Mouse (Mus musculus) heart, adult 2 months (tissue): Measurements from ENCODE around the gene Kcna1. TPM values are rescaled to one million over a fixed set of nuclear protein-coding genes. Genes with fewer than 3 reads are reported as not detected.

Experiments used
- DNase-seq, 2 experiments: peaks; one replicate each; pipeline ENCODE4 v3.0.0; 2021
- H3K27ac ChIP-seq: fragments of 200-600 bp; 2 replicates; pipeline ENCODE4 v1.8.1; 2022
- H3K27me3 ChIP-seq: fragments of 200-500 bp; 2 replicates; pipeline ENCODE4 v1.6.1; 2012; ENCODE audit warnings: mild to moderate bottlenecking, low read length, inconsistent platforms, mixed read lengths; ENCODE audit not compliant: control insufficient read depth, insufficient read depth
- H3K36me3 ChIP-seq: fragments of 200-500 bp; 2 replicates; pipeline ENCODE4 v1.6.1; 2012; ENCODE audit warnings: low read length, inconsistent platforms; ENCODE audit not compliant: control insufficient read depth, insufficient read depth
- H3K4me1 ChIP-seq: fragments of 200-500 bp; 2 replicates; pipeline ENCODE4 v1.6.1; 2011; ENCODE audit warnings: low read length; ENCODE audit not compliant: control insufficient read depth, insufficient read depth
- H3K4me3 ChIP-seq: fragments of 200-600 bp; 2 replicates; pipeline ENCODE4 v1.8.1; 2022
- H3K79me2 ChIP-seq: fragments of 200-500 bp; replicated peaks from 2 replicates; pipeline ENCODE4 v1.6.1; 2012; ENCODE audit warnings: mild to moderate bottlenecking, inconsistent platforms, low read length, moderate library complexity, mixed read lengths; ENCODE audit not compliant: control insufficient read depth, insufficient read depth
- H3K9ac ChIP-seq: fragments of 200-500 bp; 2 replicates; pipeline ENCODE4 v1.6.1; 2012; ENCODE audit warnings: low read depth, mild to moderate bottlenecking, control low read depth, inconsistent platforms, low read length, mixed read lengths
- CTCF ChIP-seq: fragments of 200-600 bp; IDR thresholded peaks from 2 replicates; pipeline ENCODE4 v1.8.1; 2022; ENCODE audit warnings: antibody characterized with exemption, mild to moderate bottlenecking, moderate library complexity
- EP300 ChIP-seq: fragments of 200-500 bp; IDR thresholded peaks from 2 replicates; pipeline ENCODE4 v1.6.1; 2011; ENCODE audit warnings: low read depth, low read length, control low read depth; ENCODE audit not compliant: insufficient read depth
- POLR2A ChIP-seq: fragments of 200-500 bp; IDR thresholded peaks from 2 replicates; pipeline ENCODE4 v1.6.1; 2011; ENCODE audit warnings: mild to moderate bottlenecking, low read depth, low read length, control low read depth; ENCODE audit not compliant: insufficient read depth
- WGBS: fragments of 180-500 bp; shearing (Covaris S2); methylation state at CpG from one replicate; pipeline ENCODE4 v1.1.7; 2018; 5-methylcytosine and 5-hydroxymethylcytosine counted together
- intact Hi-C: fragments of 180-260 bp; cut with DNase I; formaldehyde crosslinking; loops from one replicate; pipeline ENCODE4 v1.15.1; 2025
- polyA plus RNA-seq: library from polyadenylated mRNA; depleted of rRNA; stranded (reverse); fragments of >200 nt; gene quantifications from 2 replicates; pipeline ENCODE4 v1.2.3, GENCODE M21; 2012
- total RNA-seq, 2 experiments: library from RNA; stranded (reverse); gene quantifications; 2 replicates each; pipeline ENCODE4 v1.2.3; 2021

Gene Kcna1
- total and polyA plus RNA-seq, 3 experiments: 1.8 to 2.9 (median 2.6) TPM

GRCm38 (mm10) chr6:126609193-126609947 lies 36.8 kb downstream of the Kcna1 start:
- Histone ChIP-seq H3K4me1 (no peaks in the 10 kb centered on the region), H3K27ac (no peak overlapping the region), H3K27me3 (peaks cover 1% of the 10 kb centered on the region; the same call in 1 of the 2 replicates), H3K36me3 (no peaks in the 10 kb centered on the region), H3K79me2 (no peaks in the 10 kb centered on the region), H3K9ac (no peak overlapping the region), H3K4me3 (no peak overlapping the region)
- no peak for TF ChIP-seq EP300
- intact Hi-C loops: no loop called here
- 65% methylated on average over 17 of the region's 17 CpGs for WGBS
- DNase-seq: no peak

GRCm38 (mm10) chr6:126601843-126602326 lies 44.3 kb downstream of the Kcna1 start:
- H3K4me1 ChIP-seq: no peaks in the 10 kb centered on the region
- no peak for DNase-seq
- intact Hi-C loops: no loop called here
- WGBS: 84% methylated on average over 13 of the region's 13 CpGs
- TF ChIP-seq EP300 (no peak), POLR2A (no peak), CTCF (no peak)
- H3K36me3 ChIP-seq: no peaks in the 10 kb centered on the region
- no peaks in the 10 kb centered on the region for H3K79me2 ChIP-seq
- no peaks in the 10 kb centered on the region for H3K27me3 ChIP-seq
- H3K4me3 ChIP-seq: no peak overlapping the region
- no peak overlapping the region for H3K27ac ChIP-seq
- H3K9ac ChIP-seq: no peak overlapping the region

GRCm38 (mm10) chr6:126599201-126599995 lies 46.8 kb downstream of the Kcna1 start:
- TF ChIP-seq CTCF: peak; percentile 33; the same call in 1 of the 2 replicates
- TF ChIP-seq POLR2A: no peak
- intact Hi-C loops: no loop called here
- DNase-seq: no peak

GRCm38 (mm10) chr6:126597741-126598140 lies 48.4 kb downstream of the Kcna1 start:
- no peak for TF ChIP-seq EP300
- no peak for TF ChIP-seq POLR2A
- no peak overlapping the region for H3K4me3 ChIP-seq
- no peak overlapping the region for H3K9ac ChIP-seq
- 88% methylated on average over 4 of the region's 4 CpGs for WGBS
- no peaks in the 10 kb centered on the region for H3K36me3 ChIP-seq
- no peaks in the 10 kb centered on the region for H3K27me3 ChIP-seq
- H3K4me1 ChIP-seq: no peaks in the 10 kb centered on the region
- no peak for DNase-seq
- H3K27ac ChIP-seq: no peak overlapping the region
- H3K79me2 ChIP-seq: no peaks in the 10 kb centered on the region
- intact Hi-C loops: no loop called here

More at GRCm38 (mm10) chr6:126599201-126599995, 46.8 kb downstream of the Kcna1 start:
- Histone ChIP-seq H3K4me1 (no peaks in the 10 kb centered on the region), H3K27me3 (no peaks in the 10 kb centered on the region), H3K36me3 (no peaks in the 10 kb centered on the region), H3K27ac (no peak overlapping the region), H3K4me3 (no peak overlapping the region), H3K9ac (no peak overlapping the region), H3K79me2 (no peaks in the 10 kb centered on the region)
- WGBS: 79% methylated on average over 3 of the region's 3 CpGs

- Histone ChIP-seq H3K4me3 (no peak overlapping the region), H3K9ac (no peak overlapping the region), H3K79me2 (no peaks in the 10 kb centered on the region), H3K36me3 (no peaks in the 10 kb centered on the region), H3K27me3 (no peaks in the 10 kb centered on the region), H3K27ac (no peak overlapping the region), H3K4me1 (no peaks in the 10 kb centered on the region)
- TF ChIP-seq CTCF: no peak
- no peak for TF ChIP-seq POLR2A
- TF ChIP-seq EP300: no peak
- DNase-seq: no peak
- 81% methylated on average over 18 of the region's 18 CpGs for WGBS
- intact Hi-C loops: no loop called here
These were observed 50.2 kb downstream of the Kcna1 start for GRCm38 (mm10) chr6:126595805-126596629.
